Mouse (Mus musculus): ENCODE data around the gene Cntnap1.

Cntnap1 gene

DNA sequence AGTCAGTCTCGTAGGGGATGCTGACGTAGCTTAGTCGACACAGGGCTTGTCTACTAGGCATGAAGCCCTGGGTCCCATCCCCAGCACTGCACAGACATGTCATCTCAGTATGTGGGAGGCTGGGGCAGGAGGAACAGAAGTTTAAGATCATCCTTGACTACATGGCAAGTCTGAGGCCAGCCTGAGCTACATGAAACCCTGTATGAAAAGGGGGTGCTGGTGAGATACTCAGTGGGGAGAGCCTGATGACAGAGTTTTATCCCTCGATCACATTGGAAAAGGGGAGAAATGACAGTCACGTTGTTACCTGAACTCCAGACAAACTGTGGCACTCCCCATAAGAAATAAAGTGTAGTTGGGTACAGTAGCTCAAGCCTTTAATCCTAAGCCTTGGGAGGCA, 17.2 kb downstream of the Cntnap1 start:
- DNase-seq: no peak

DNA sequence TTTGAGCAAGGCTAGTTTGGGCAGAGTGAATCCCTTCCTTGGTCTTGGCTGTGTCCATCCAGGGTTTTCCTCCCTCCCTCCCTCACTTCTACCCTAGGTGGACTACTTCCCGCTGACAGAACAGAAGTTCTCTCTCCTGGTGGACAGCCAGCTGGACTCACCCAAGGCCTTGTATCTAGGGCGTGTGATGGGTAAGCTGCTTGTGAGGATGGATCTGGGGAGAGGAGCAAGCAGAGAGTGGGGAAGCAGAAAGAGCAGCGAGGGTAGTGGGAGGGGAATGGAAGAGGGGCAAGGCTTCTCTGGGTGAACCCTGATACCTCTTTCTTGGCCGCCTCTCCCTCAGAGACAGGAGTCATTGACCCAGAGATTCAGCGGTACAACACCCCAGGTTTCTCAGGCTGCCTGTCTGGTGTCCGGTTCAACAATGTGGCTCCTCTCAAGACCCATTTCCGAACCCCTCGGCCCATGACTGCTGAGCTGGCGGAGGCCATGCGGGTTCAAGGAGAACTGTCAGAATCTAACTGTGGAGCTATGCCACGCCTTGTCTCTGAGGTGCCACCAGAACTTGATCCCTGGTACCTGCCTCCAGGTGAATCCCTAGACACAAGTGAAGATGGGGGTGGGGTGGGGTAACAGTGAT, 18.0 kb downstream of the Cntnap1 start:
- no peak for DNase-seq

- DNase-seq: peak; percentile 76
These were observed 19.3 kb downstream of the Cntnap1 start for GRCm38 (mm10) chr11:101189495-101190180.

GRCm38 (mm10) chr11:101190181-101190912, 20.0 kb downstream of the Cntnap1 start:
- DNase-seq: no peak

GRCm38 (mm10) chr11:101190913-101191907, 20.9 kb downstream of the Cntnap1 start:
- DNase-seq: no peak

DNA sequence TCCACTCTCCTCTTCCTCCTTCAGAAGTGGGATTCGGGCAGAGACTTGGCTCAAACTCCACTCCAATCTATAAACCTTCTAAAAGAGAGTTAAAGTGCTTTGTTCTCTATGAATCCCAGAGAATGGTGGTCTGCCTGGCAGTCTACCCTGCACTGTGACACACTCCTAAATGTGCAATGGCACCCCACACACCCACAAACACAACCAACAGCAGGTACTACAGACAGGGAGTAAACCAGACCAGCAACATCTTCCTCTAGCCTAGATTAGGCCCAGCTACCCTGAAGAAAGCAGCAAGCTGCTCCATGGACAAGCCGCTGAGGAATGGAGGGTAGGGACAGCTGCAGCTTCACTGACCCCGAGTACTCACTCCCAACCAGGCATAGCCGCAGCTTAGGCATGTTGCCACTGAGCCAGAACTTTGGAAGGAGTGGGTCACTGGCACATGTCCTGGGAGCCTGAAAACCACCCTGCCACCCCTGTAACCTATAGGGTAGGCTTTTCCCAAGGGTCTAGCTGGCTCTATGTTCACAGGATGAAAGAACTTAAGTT, 21.7 kb downstream of the Cntnap1 start:
- DNase-seq: no peak

DNA sequence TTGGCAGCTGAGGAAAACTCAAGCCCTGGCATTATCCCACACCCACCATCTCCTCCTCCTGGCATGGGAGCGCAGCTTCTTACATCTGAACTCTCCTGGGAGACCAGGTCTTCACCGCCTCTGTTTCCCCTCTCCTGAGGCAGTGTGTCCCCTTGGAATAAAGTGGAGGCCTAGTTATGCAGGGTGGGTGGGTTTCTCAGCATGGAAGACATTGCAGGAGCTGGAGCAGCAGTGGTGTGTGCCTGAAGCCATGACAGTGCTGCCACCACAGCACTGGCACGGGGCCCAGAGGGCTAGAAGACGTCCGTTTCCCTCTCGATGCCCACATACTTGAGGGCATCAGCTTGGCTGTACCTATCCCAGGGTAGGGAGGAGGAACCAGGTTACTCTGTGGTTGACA, 22.3 kb downstream of the Cntnap1 start:
- no peak for DNase-seq

DNA sequence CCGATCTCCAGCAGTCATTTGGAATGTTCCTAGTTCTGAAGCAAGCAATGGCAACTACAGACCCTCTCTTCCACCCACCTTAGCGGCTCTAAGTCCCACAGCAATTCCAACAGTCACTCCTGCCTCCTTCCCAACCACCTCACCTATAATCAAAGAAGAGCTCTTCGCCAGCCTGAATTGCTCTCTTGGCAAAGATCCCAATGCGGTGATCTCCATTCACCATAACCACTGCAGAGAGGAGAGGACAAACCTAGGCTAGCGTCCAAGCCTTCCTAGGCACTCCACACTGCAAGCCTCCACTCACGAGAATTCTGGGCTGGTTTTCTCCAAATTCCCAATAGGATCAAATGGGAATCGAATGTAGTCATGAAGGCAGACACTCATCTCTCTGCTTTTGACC, 22.8 kb downstream of the Cntnap1 start:
- no peak for DNase-seq

DNA sequence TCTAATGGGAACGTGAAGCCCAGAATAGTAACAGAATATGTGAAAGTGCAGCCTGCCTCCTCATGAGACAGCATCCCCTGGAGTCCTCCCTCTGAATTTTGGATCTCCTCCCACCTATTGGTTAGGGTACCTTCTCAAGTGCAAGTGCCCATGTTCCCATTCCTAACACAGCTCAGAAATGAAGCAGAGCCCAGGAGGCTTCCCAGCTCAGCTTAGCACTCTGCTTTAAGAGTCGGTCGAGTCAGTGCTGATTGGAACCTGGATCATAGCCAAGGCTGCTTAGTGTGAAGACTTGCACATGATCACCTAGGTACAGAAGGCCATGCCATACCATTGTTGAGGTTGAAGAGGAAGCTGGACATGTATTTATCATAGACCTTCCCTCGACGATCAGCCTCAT, 23.8 kb downstream of the Cntnap1 start:
- no peak for DNase-seq

DNA sequence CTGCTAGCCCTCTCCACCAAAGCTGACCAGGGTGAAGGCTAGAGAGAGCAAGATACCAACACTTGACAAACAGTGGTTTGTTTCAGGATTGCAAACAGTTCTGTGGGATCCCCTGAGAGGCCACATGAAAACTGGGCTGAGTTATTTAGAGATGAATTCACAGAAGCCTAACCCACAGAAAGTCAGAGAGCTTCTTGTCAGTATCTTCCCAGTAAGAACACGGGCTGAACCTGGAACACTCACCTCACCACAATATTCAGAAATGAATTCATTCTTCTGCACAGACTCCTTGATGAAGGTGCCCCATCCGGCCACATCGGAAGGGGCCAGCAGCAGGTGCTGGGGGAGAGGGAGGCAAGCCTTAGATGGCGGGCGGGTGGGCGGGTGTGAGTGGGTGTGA, 24.3 kb downstream of the Cntnap1 start:
- no peak for DNase-seq

DNA sequence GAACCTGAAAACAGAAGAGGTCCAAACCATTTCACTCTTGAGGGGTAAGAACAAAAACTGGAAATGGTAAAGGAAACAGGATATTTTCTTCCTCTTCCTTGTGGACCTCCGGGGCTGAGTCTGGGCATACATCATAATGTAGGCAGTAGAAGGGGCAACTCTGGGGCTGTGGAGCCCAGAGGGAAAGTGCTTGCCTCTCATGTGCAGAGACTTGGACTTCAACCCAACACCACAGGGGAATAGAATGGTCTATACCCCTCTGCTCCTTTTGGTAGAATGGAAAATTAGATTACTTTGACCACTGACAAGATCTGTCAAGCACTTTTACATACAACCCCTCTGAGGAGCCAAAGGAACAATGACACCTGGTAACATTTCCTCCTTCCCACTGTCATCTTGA, 24.8 kb downstream of the Cntnap1 start:
- no peak for DNase-seq

DNA sequence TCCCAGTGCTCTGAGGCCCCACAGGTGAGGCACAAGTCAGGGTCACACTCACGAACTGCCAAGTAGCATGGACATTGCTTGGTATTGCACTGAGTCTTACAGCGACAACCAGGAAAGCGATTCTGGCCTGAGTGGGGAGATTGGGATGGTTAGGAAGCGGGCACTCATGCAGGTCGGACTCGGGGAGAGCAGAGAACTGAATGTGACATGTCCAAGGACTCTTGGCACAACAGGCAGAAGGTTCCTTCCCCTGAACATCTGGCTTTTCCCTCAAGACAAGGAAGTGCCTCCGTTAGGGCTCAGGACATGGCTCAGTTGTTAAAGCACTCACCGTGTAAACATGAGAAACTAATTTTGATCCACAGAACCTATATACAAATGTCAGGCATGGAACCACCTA, 25.2 kb downstream of the Cntnap1 start:
- DNase-seq: no peak

- no peak for DNase-seq
These were observed 25.9 kb downstream of the Cntnap1 start for GRCm38 (mm10) chr11:101196175-101196574.

GRCm38 (mm10) chr11:101199555-101199954, 29.2 kb downstream of the Cntnap1 start:
- no peak for DNase-seq

DNA sequence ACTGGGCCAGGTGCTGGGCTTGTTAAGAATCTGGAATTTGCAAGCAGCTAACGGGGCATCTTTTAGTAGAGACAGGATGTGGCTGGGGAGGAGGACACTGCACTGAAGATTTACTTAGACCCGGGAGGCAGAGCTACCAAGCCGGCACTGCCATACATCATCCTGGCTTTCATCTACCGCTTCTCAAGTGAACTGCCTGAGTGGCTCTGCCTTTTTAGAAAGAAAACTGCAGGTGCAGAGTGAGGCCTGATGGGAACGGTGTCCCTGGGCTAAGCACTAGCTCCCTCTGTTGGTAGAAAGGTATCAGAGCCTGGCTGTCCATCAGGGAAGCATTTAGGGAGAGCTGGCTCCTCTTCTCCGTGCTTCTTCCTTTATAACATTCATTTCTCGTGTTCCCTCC, 30.7 kb downstream of the Cntnap1 start:
- DNase-seq: no peak

GRCm38 (mm10) chr11:101211970-101212369, 41.6 kb downstream of the Cntnap1 start:
- peak; percentile 74 for DNase-seq

- DNase-seq: peak; percentile 38
These were observed 46.6 kb downstream of the Cntnap1 start for GRCm38 (mm10) chr11:101216936-101217335.

DNA sequence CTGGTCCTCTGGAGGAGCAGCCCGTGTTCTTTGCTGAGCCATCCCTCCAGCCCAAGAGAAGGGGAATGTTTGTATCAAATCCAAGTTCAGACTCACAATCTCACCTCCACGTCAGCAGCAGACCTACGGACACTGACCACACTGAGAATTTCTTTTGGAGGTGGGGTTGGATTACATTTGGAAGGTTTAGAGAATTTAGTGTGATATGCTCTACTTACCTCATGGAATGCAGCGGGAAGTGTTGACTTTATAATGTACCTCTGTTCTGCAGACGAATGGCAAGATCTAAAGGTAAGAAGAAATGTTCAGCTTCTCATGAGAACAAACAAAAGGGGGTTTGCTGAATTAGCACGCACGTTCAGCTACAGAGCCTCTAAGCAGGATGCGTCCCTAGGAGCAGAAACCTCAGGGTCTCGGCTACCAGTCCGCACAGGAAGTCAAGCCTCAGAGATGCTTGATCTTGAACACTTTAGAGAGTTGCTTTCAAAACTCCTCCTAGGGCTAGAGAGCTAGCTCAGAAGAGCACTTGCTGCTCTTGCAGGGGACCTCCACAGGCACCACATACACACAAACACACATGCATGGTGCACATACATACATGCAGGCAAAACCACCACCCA, 48.2 kb downstream of the Cntnap1 start:
- peak; percentile 55 for DNase-seq

- no peak for DNase-seq
These were observed 50.5 kb downstream of the Cntnap1 start for GRCm38 (mm10) chr11:101220853-101221252.

GRCm38 (mm10) chr11:101221306-101221986, 51.1 kb downstream of the Cntnap1 start:
- DNase-seq: peak; percentile 33

DNA sequence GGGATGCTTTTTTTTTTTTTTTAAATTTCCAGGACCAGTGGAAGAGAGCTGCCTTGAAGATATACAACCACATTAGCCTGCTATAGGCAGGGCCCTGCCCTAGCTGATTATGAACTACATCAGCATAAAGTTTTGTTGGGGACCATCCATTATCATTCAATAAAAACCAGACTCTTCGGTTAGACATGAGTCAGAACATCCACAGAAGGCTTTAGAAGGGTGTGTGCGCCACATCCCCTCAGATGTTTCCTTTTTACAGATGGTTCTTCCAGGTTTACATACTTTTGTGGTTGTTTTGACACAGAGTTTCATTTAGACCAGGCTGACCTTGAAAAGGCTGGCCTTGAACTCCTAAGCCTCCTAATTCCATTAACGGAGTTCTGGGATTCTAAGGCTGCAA, 54.0 kb downstream of the Cntnap1 start:
- no peak for DNase-seq

Data from kidney, postnatal 14 days (tissue).